Mouse (Mus musculus): ENCODE data around the gene Hist1h2be. TPM values are rescaled to one million over a fixed set of nuclear protein-coding genes. Genes with fewer than 3 reads are reported as not detected.
"Not testable (repeated sequence)": the region's sequence is repeated elsewhere in the genome, so short reads cannot be mapped to it uniquely, and the experiment has no call there.

The Hist1h2be gene
- polyA plus RNA-seq, 1 experiment from 2014 or later, result 1.5 TPM

- DNase-seq (ENCODE audit: low spot score), result peak; percentile 99
- ATAC-seq (replicated peaks; ENCODE audit: low FRiP score, low TSS enrichment, low read depth), result peak; percentile 83
- Histone ChIP-seq H3K4me3 (ENCODE audit: low read depth, low read length) (peak within 1 kb of the TSS; percentile 42), H3K9ac (ENCODE audit: low read length) (peak within 1 kb of the TSS; percentile 71), H3K4me1 (replicated peaks; ENCODE audit: control insufficient read depth, insufficient read depth, low read length) (peaks cover 12% of the 10 kb centered on the region), H3K27ac (ENCODE audit: low read depth) (peak within 1 kb of the TSS; percentile 94), H3K4me2 (ENCODE audit: low read length) (peak within 1 kb of the TSS; percentile 72)
- H3K9me3 ChIP-seq (ENCODE audit: control insufficient read depth, low read length); H3K27me3 ChIP-seq (replicated peaks; ENCODE audit: control insufficient read depth, insufficient read depth, low read length); H3K36me3 ChIP-seq (ENCODE audit: control insufficient read depth, insufficient read depth, low read length): not testable (repeated sequence)
- WGBS, result under 1% methylated on average over 42 of the region's 47 CpGs
Observed at GRCm38 (mm10) chr13:23551146-23551834, 69.6 kb downstream of the Hist1h2be start, which contains the start of gene Hist1h4f. Gene Hist1h4f, minus strand, starts transcription at chr13:23551648.

GRCm38 (mm10) chr13:23550761-23551145 lies 70.2 kb downstream of the Hist1h2be start:
- DNase-seq (ENCODE audit: low spot score), result no peak
- ATAC-seq (replicated peaks; ENCODE audit: low FRiP score, low TSS enrichment, low read depth), result no peak
- peak overlapping the region; percentile 71 for H3K9ac ChIP-seq (ENCODE audit: low read length)
- H3K4me1 ChIP-seq (replicated peaks; ENCODE audit: control insufficient read depth, insufficient read depth, low read length), result peaks cover 12% of the 10 kb centered on the region
- H3K36me3 ChIP-seq (ENCODE audit: control insufficient read depth, insufficient read depth, low read length), result no peaks in the 10 kb centered on the region
- H3K27me3 ChIP-seq (replicated peaks; ENCODE audit: control insufficient read depth, insufficient read depth, low read length), result no peaks in the 10 kb centered on the region
- H3K27ac ChIP-seq (ENCODE audit: low read depth), result peak overlapping the region; percentile 94
- peak overlapping the region; percentile 42 for H3K4me3 ChIP-seq (ENCODE audit: low read depth, low read length)
- H3K4me2 ChIP-seq (ENCODE audit: low read length), result peak overlapping the region; percentile 72
- H3K9me3 ChIP-seq (ENCODE audit: control insufficient read depth, low read length), result no peaks in the 10 kb centered on the region
- 6% methylated on average over 3 of the region's 3 CpGs for WGBS

- DNase-seq (ENCODE audit: low spot score) (no peak), ATAC-seq (replicated peaks; ENCODE audit: low FRiP score, low TSS enrichment, low read depth) (no peak)
- Histone ChIP-seq H3K4me2 (ENCODE audit: low read length) (no peak overlapping the region), H3K4me3 (ENCODE audit: low read depth, low read length) (no peak overlapping the region), H3K27me3 (replicated peaks; ENCODE audit: control insufficient read depth, insufficient read depth, low read length) (no peaks in the 10 kb centered on the region), H3K9ac (ENCODE audit: low read length) (no peak overlapping the region), H3K4me1 (replicated peaks; ENCODE audit: control insufficient read depth, insufficient read depth, low read length) (peaks cover 3% of the 10 kb centered on the region; the same call in 1 of the 2 replicates), H3K36me3 (ENCODE audit: control insufficient read depth, insufficient read depth, low read length) (no peaks in the 10 kb centered on the region), H3K27ac (ENCODE audit: low read depth) (no peak overlapping the region), H3K9me3 (ENCODE audit: control insufficient read depth, low read length) (no peaks in the 10 kb centered on the region)
- 66% methylated on average over 5 of the region's 5 CpGs for WGBS
Observed at GRCm38 (mm10) chr13:23546694-23547093, 74.2 kb downstream of the Hist1h2be start.

- Histone ChIP-seq H3K27ac (ENCODE audit: low read depth) (peak overlapping the region; percentile 98), H3K4me2 (ENCODE audit: low read length) (peak overlapping the region; percentile 37), H3K4me3 (ENCODE audit: low read depth, low read length) (peak overlapping the region; percentile 53), H3K9ac (ENCODE audit: low read length) (peak overlapping the region; percentile 77)
- H3K4me1 ChIP-seq (replicated peaks; ENCODE audit: control insufficient read depth, insufficient read depth, low read length); H3K27me3 ChIP-seq (replicated peaks; ENCODE audit: control insufficient read depth, insufficient read depth, low read length); H3K9me3 ChIP-seq (ENCODE audit: control insufficient read depth, low read length); H3K36me3 ChIP-seq (ENCODE audit: control insufficient read depth, insufficient read depth, low read length); ATAC-seq (replicated peaks; ENCODE audit: low FRiP score, low TSS enrichment, low read depth): not testable (repeated sequence)
- WGBS, result 1% methylated on average over 13 of the region's 14 CpGs
- DNase-seq (ENCODE audit: low spot score), result peak; percentile 58
Observed at GRCm38 (mm10) chr13:23544787-23545120, 76.2 kb downstream of the Hist1h2be start.

GRCm38 (mm10) chr13:23543965-23544786 lies 76.7 kb downstream of the Hist1h2be start, which contains the start of gene Hist1h3f:
Gene Hist1h3f, plus strand, starts transcription at chr13:23544052.
- WGBS, result under 1% methylated on average over 23 of the region's 45 CpGs
- ATAC-seq (replicated peaks; ENCODE audit: low FRiP score, low TSS enrichment, low read depth), result peak; percentile 91

GRCm38 (mm10) chr13:23542999-23543607 lies 77.8 kb downstream of the Hist1h2be start, which contains the start of gene Hist1h2bh:
Gene Hist1h2bh, minus strand, starts transcription at chr13:23543392.
- not testable (repeated sequence) for H3K27me3 ChIP-seq (replicated peaks; ENCODE audit: control insufficient read depth, insufficient read depth, low read length); H3K9me3 ChIP-seq (ENCODE audit: control insufficient read depth, low read length); H3K36me3 ChIP-seq (ENCODE audit: control insufficient read depth, insufficient read depth, low read length); H3K4me1 ChIP-seq (replicated peaks; ENCODE audit: control insufficient read depth, insufficient read depth, low read length)
- H3K4me3 ChIP-seq (ENCODE audit: low read depth, low read length), result peak within 1 kb of the TSS; percentile 53
- H3K27ac ChIP-seq (ENCODE audit: low read depth), result peak within 1 kb of the TSS; percentile 98
- H3K4me2 ChIP-seq (ENCODE audit: low read length), result peak within 1 kb of the TSS; percentile 94
- DNase-seq (ENCODE audit: low spot score) (peak; percentile 86), ATAC-seq (replicated peaks; ENCODE audit: low FRiP score, low TSS enrichment, low read depth) (peak; percentile 92)
- 0% methylated on average over 32 of the region's 42 CpGs for WGBS
- H3K9ac ChIP-seq (ENCODE audit: low read length), result peak within 1 kb of the TSS; percentile 77

More at GRCm38 (mm10) chr13:23543965-23544786, 76.7 kb downstream of the Hist1h2be start, which contains the start of gene Hist1h3f:
- peak within 1 kb of the TSS; percentile 53 for H3K4me3 ChIP-seq (ENCODE audit: low read depth, low read length)
- peak within 1 kb of the TSS; percentile 77 for H3K9ac ChIP-seq (ENCODE audit: low read length)
- H3K9me3 ChIP-seq (ENCODE audit: control insufficient read depth, low read length), result no peaks in the 10 kb centered on the region
- H3K27me3 ChIP-seq (replicated peaks; ENCODE audit: control insufficient read depth, insufficient read depth, low read length), result no peaks in the 10 kb centered on the region
- peak within 1 kb of the TSS; percentile 94 for H3K4me2 ChIP-seq (ENCODE audit: low read length)
- no peaks in the 10 kb centered on the region for H3K4me1 ChIP-seq (replicated peaks; ENCODE audit: control insufficient read depth, insufficient read depth, low read length)
- peak; percentile 71 for DNase-seq (ENCODE audit: low spot score)
- no peaks in the 10 kb centered on the region for H3K36me3 ChIP-seq (ENCODE audit: control insufficient read depth, insufficient read depth, low read length)
- H3K27ac ChIP-seq (ENCODE audit: low read depth), result peak within 1 kb of the TSS; percentile 98

- 9% methylated on average over 3 of the region's 3 CpGs for WGBS
- Histone ChIP-seq H3K4me3 (ENCODE audit: low read depth, low read length) (peak overlapping the region; percentile 53), H3K27ac (ENCODE audit: low read depth) (peak overlapping the region; percentile 98), H3K9ac (ENCODE audit: low read length) (peak overlapping the region; percentile 53), H3K4me2 (ENCODE audit: low read length) (peak overlapping the region; percentile 94)
- not testable (repeated sequence) for H3K36me3 ChIP-seq (ENCODE audit: control insufficient read depth, insufficient read depth, low read length); H3K9me3 ChIP-seq (ENCODE audit: control insufficient read depth, low read length); H3K4me1 ChIP-seq (replicated peaks; ENCODE audit: control insufficient read depth, insufficient read depth, low read length); H3K27me3 ChIP-seq (replicated peaks; ENCODE audit: control insufficient read depth, insufficient read depth, low read length); ATAC-seq (replicated peaks; ENCODE audit: low FRiP score, low TSS enrichment, low read depth)
- DNase-seq (ENCODE audit: low spot score), result peak; percentile 57
Observed at GRCm38 (mm10) chr13:23542225-23542980, 78.5 kb downstream of the Hist1h2be start.

- Histone ChIP-seq H3K4me3 (ENCODE audit: low read depth, low read length) (no peak overlapping the region), H3K36me3 (ENCODE audit: control insufficient read depth, insufficient read depth, low read length) (no peaks in the 10 kb centered on the region), H3K27me3 (replicated peaks; ENCODE audit: control insufficient read depth, insufficient read depth, low read length) (no peaks in the 10 kb centered on the region), H3K27ac (ENCODE audit: low read depth) (no peak overlapping the region), H3K9me3 (ENCODE audit: control insufficient read depth, low read length) (no peaks in the 10 kb centered on the region), H3K4me2 (ENCODE audit: low read length) (peak overlapping the region; percentile 94), H3K9ac (ENCODE audit: low read length) (no peak overlapping the region), H3K4me1 (replicated peaks; ENCODE audit: control insufficient read depth, insufficient read depth, low read length) (peaks cover 3% of the 10 kb centered on the region; the same call in 1 of the 2 replicates)
- 78% methylated on average over 3 of the region's 3 CpGs for WGBS
- no peak for ATAC-seq (replicated peaks; ENCODE audit: low FRiP score, low TSS enrichment, low read depth)
- DNase-seq (ENCODE audit: low spot score), result no peak
Observed at GRCm38 (mm10) chr13:23541497-23541896, 79.4 kb downstream of the Hist1h2be start.

All from intestine, embryonic 14.5 days (tissue).